Mouse (Mus musculus): ENCODE results near the gene Scly. TPM values are rescaled to one million over a fixed set of nuclear protein-coding genes. Genes with fewer than 3 reads are reported as not detected.

The Scly gene
- polyA plus RNA-seq (2015; fragmentation: Nextera tagmentation; extraction: Ambion mirVana) = 8.2 and 8.9 TPM in 2 replicates

- WGBS = under 1% methylated on average over 53 of the region's 65 CpGs
- DNase-seq (ENCODE audit: low spot score) = peak; percentile 96
- H3K9ac ChIP-seq (ENCODE audit: low read length) = peak within 1 kb of the TSS; percentile 81
- H3K9me3 ChIP-seq (ENCODE audit: control insufficient read depth, low read length) = no peaks in the 10 kb centered on the region
- peak within 1 kb of the TSS; percentile 81 for H3K4me2 ChIP-seq (replicated peaks; ENCODE audit: low read depth)
- peak; percentile 99 for ATAC-seq (ENCODE audit: low FRiP score, low TSS enrichment)
- no peaks in the 10 kb centered on the region for H3K36me3 ChIP-seq (ENCODE audit: control insufficient read depth, insufficient read depth, low read length)
- H3K27me3 ChIP-seq (ENCODE audit: control insufficient read depth, insufficient read depth, low read length) = no peaks in the 10 kb centered on the region
- peak; percentile 16; the same call in 1 of the 2 replicates for TF ChIP-seq CTCF (IDR thresholded peaks at IDR 0.05; ENCODE audit: low read depth)
- TF ChIP-seq EP300 (optimal IDR thresholded peaks at IDR 0.05) = no peak
- peak within 1 kb of the TSS; percentile 45; the same call in 1 of the 2 replicates for H3K27ac ChIP-seq (replicated peaks)
- H3K4me3 ChIP-seq (ENCODE audit: low read depth, low read length) = peak within 1 kb of the TSS; percentile 80
- no peaks in the 10 kb centered on the region for H3K4me1 ChIP-seq (replicated peaks; ENCODE audit: control insufficient read depth, insufficient read depth)
These were observed at the start of gene Scly for GRCm38 (mm10) chr1:91297799-91298744. TSS of gene Scly (plus strand) at chr1:91298338.

- Histone ChIP-seq H3K4me2 (replicated peaks; ENCODE audit: low read depth) (no peak overlapping the region), H3K4me3 (ENCODE audit: low read depth, low read length) (no peak overlapping the region), H3K27ac (replicated peaks) (no peak overlapping the region; the same call in 1 of the 2 replicates), H3K9ac (ENCODE audit: low read length) (no peak overlapping the region), H3K27me3 (ENCODE audit: control insufficient read depth, insufficient read depth, low read length) (no peaks in the 10 kb centered on the region), H3K9me3 (ENCODE audit: control insufficient read depth, low read length) (no peaks in the 10 kb centered on the region), H3K36me3 (ENCODE audit: control insufficient read depth, insufficient read depth, low read length) (no peaks in the 10 kb centered on the region), H3K4me1 (replicated peaks; ENCODE audit: control insufficient read depth, insufficient read depth) (peaks cover 9% of the 10 kb centered on the region)
- TF ChIP-seq CTCF (IDR thresholded peaks at IDR 0.05; ENCODE audit: low read depth) (no peak), EP300 (optimal IDR thresholded peaks at IDR 0.05) (no peak)
- no peak for ATAC-seq (ENCODE audit: low FRiP score, low TSS enrichment)
- 46% methylated on average over 4 of the region's 4 CpGs for WGBS
- no peak for DNase-seq (ENCODE audit: low spot score)
These were observed 49.2 kb upstream of the Scly start for GRCm38 (mm10) chr1:91248970-91249369.

GRCm38 (mm10) chr1:91249564-91250414, 48.3 kb upstream of the Scly start, which contains the start of gene Ube2f:
TSS of gene Ube2f (plus strand) at chr1:91250304.
- Histone ChIP-seq H3K9ac (ENCODE audit: low read length) (peak within 1 kb of the TSS; percentile 87), H3K4me3 (ENCODE audit: low read depth, low read length) (peak within 1 kb of the TSS; percentile 93), H3K4me2 (replicated peaks; ENCODE audit: low read depth) (peak within 1 kb of the TSS; percentile 69), H3K9me3 (ENCODE audit: control insufficient read depth, low read length) (no peaks in the 10 kb centered on the region), H3K27me3 (ENCODE audit: control insufficient read depth, insufficient read depth, low read length) (no peaks in the 10 kb centered on the region), H3K36me3 (ENCODE audit: control insufficient read depth, insufficient read depth, low read length) (peaks cover 3% of the 10 kb centered on the region; the same call in 1 of the 2 replicates), H3K4me1 (replicated peaks; ENCODE audit: control insufficient read depth, insufficient read depth) (peaks cover 9% of the 10 kb centered on the region), H3K27ac (replicated peaks) (peak within 1 kb of the TSS; percentile 93)
- TF ChIP-seq EP300 (optimal IDR thresholded peaks at IDR 0.05) (peak; percentile 91), CTCF (IDR thresholded peaks at IDR 0.05; ENCODE audit: low read depth) (peak; percentile 68)
- 2% methylated on average over 43 of the region's 43 CpGs for WGBS
- peak; percentile 93 for DNase-seq (ENCODE audit: low spot score)
- peak; percentile 99 for ATAC-seq (ENCODE audit: low FRiP score, low TSS enrichment)

GRCm38 (mm10) chr1:91250415-91251147, 47.6 kb upstream of the Scly start:
- Histone ChIP-seq H3K4me1 (replicated peaks; ENCODE audit: control insufficient read depth, insufficient read depth) (peaks cover 9% of the 10 kb centered on the region), H3K27me3 (ENCODE audit: control insufficient read depth, insufficient read depth, low read length) (no peaks in the 10 kb centered on the region), H3K4me3 (ENCODE audit: low read depth, low read length) (peak overlapping the region; percentile 93), H3K36me3 (ENCODE audit: control insufficient read depth, insufficient read depth, low read length) (peaks cover 3% of the 10 kb centered on the region; the same call in 1 of the 2 replicates), H3K9ac (ENCODE audit: low read length) (peak overlapping the region; percentile 87), H3K27ac (replicated peaks) (peak overlapping the region; percentile 93), H3K4me2 (replicated peaks; ENCODE audit: low read depth) (peak overlapping the region; percentile 60), H3K9me3 (ENCODE audit: control insufficient read depth, low read length) (no peaks in the 10 kb centered on the region)
- TF ChIP-seq CTCF (IDR thresholded peaks at IDR 0.05; ENCODE audit: low read depth) (no peak), EP300 (optimal IDR thresholded peaks at IDR 0.05) (no peak)
- ATAC-seq (ENCODE audit: low FRiP score, low TSS enrichment) (peak; percentile 53; the same call in 1 of the 2 replicates), DNase-seq (ENCODE audit: low spot score) (no peak)
- WGBS = under 1% methylated on average over 46 of the region's 70 CpGs

GRCm38 (mm10) chr1:91251148-91251650, 46.9 kb upstream of the Scly start:
- H3K4me3 ChIP-seq (ENCODE audit: low read depth, low read length) = peak overlapping the region; percentile 93
- peak overlapping the region; percentile 93 for H3K27ac ChIP-seq (replicated peaks)
- peak overlapping the region; percentile 60 for H3K4me2 ChIP-seq (replicated peaks; ENCODE audit: low read depth)
- ATAC-seq (ENCODE audit: low FRiP score, low TSS enrichment) (no peak), DNase-seq (ENCODE audit: low spot score) (no peak)
- H3K9me3 ChIP-seq (ENCODE audit: control insufficient read depth, low read length) = no peaks in the 10 kb centered on the region
- peak overlapping the region; percentile 87 for H3K9ac ChIP-seq (ENCODE audit: low read length)
- 40% methylated on average over 5 of the region's 5 CpGs for WGBS
- TF ChIP-seq EP300 (optimal IDR thresholded peaks at IDR 0.05) (no peak), CTCF (IDR thresholded peaks at IDR 0.05; ENCODE audit: low read depth) (no peak)
- no peaks in the 10 kb centered on the region for H3K27me3 ChIP-seq (ENCODE audit: control insufficient read depth, insufficient read depth, low read length)
- peaks cover 9% of the 10 kb centered on the region for H3K4me1 ChIP-seq (replicated peaks; ENCODE audit: control insufficient read depth, insufficient read depth)
- H3K36me3 ChIP-seq (ENCODE audit: control insufficient read depth, insufficient read depth, low read length) = peaks cover 3% of the 10 kb centered on the region; the same call in 1 of the 2 replicates
